Mouse (Mus musculus) ovary, postnatal 14 days (tissue): ENCODE data around the gene Trpm3.

ENCODE experiments used
- DNase-seq: peaks from one replicate; pipeline ENCODE4 v3.0.0; 2022; ENCODE audit warnings: low spot score

The Trpm3 gene

DNA sequence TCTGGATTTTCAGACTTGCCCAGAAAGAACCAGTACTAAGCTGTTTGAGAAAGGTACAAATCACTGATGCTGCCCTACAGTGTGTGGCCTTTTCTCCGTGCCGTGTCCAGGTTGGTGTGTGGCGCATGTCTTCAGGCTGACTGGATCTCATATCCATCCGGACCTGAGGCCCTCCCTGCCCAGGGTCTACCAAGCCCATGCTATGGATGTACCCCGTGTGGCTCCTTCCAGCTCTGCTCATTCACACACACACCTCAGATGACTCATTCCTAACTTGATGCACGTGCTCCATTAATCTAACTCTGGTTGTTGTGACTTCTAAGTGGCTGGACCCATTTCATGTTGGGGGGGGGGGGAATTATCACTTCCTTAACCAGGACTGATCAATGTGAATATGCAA lies 789.5 kb downstream of the Trpm3 start:
- DNase-seq = no peak

DNA sequence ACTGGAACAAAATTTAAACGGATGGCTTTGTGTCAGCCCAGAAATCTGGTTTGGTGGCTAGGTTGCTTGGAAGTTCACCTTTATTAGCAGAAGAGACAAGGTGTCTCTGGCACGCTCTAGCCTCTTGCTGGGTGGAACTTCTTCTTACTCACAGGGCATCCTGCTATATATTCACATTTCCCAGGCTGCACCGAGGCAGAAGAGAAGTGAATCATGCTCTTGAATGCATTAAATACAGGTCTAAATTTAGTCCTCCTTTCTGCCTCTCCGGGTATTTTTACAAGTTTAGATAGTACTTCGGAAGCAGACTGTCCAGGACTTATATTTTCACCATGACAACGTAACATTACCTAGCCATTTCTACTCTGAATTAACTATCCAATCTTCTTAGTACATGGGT lies 790.9 kb downstream of the Trpm3 start:
- DNase-seq = no peak

DNA sequence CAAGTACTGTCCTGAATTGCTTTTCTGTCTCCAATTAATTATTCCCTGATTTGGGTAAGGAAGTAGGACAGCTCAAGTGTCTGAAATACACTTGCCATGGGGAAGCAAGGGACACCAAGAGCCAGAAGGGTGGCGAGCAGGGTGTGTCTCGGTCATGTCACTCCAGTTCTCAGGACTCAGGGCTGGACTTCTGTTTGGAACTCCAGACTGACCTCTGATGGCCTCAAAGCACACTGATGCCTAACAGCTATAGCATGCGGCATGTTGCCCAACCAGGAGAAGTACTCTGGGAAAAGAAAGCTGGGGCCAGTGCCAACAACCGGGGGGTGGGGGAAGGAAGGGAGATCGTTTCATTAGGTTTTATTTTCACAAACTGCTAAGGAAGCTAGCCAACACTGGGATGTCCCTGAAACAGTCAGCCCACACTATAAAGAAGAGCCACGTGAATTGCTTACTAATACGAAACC lies 791.6 kb downstream of the Trpm3 start:
- DNase-seq = peak; percentile 25

DNA sequence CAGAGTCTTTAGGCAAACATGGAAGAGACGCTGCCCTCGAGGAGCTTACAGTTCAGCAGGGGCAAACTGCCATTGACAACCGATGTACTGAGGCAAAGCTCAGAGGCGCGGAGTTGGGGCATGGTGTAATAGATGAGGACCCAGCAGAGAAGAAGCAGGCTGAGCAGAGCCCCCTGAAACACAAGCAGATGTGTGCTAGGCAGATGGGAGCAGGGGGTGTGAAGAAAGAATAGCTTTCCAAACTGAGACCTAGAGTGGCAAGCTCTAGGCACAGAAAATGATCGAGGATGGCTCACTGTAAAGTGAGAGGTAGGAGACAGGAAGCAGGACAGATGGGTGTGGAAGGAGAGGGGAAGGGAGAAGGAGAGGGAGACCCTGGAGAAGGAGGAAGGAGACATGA lies 792.2 kb downstream of the Trpm3 start:
- no peak for DNase-seq

DNA sequence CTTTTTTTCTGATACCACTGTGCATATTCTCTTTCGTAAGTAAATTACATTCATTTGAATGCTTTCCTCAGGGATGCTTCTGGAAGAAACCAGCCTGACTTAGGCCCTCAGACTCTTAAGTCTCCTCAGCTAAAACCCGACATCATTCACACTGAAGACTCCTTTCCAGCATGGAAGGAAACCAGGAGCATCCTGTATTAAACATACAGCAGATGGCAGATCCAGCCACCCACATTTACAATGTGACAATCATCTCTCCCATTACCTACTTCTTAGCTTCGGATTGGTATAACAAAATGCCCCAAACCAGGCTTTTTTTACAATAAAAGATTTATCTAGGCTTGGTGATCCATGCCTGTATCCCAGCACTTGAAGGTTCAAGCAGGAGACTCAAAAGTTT lies 796.2 kb downstream of the Trpm3 start:
- DNase-seq = no peak

DNA sequence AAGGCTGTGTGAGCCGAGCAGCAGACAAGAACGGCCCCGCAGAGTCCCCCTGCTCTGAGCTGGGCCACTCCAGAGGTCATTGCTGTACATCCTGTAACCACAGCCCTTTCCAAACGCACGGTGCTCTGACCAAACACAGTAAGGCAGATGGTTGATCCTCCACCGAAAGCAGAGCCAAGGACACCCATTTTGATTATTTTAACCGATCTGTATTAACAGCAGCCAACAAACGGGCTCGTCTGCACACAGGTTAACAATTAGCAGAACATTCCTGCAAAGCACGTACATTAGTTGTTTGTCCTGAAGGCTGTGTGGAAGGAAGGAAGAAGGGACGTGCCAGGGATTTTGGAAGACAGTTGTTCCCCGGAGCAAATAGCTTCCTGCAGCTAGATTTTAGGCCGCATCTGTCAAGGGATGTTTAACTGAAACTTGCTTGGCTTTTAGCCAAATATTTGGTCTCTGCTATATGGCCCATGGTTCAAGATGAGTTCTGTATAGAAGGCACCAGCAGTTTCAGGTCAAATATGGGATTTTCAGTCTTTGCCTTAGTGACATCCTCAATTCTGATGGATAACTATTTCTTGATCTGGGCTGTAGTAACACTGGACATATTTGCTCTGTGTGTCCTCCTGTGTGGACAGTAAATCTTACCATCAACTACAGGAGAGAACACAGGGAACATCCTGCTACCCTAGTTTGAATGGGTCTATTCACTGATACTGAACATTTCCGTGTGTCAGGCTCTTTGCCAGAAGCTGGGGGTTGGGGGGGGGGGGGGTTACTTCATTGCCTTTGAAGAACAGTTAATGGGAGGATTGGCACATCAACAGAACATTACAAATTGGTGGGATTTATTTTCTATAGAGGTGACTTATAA lies 800.2 kb downstream of the Trpm3 start:
- DNase-seq = no peak

DNA sequence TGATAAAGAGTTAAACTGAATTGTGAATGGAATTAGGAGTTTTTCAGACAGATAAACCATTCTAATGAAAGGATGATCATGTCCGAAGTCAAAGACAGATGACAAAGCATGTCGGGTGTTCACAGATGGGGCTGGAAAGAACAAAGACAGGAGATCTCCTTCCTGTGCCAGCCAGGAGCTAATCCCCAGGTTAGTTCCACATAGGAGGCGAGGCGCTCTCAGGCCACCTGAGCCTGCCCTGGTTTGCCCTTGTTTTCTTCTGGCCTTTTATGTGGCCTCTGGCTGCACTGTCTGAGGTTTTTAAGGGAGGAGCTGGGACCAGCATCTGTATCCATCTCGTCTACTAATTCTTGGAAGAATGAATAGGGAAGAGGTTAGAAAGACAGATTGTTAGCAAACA lies 801.0 kb downstream of the Trpm3 start:
- DNase-seq = no peak

DNA sequence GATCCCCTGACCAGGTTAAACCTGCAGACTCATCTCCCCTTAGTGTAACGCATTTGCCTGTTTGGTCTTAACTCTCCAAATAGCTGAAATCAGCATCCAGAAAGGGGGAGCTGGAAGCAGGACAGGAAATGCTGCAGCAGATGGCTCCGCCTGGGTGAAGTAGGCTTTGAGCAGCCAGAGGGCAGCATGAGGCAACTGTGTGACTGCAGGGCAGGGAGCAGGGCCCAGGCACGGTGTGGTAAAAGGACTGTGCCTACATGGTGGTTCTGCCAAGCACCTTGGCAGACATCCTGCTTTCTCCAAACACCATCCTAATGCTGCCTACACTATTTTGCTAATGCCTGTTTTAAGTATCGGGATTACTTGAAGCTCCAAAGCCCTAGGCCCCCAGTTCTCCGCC lies 801.6 kb downstream of the Trpm3 start:
- peak; percentile 45 for DNase-seq

DNA sequence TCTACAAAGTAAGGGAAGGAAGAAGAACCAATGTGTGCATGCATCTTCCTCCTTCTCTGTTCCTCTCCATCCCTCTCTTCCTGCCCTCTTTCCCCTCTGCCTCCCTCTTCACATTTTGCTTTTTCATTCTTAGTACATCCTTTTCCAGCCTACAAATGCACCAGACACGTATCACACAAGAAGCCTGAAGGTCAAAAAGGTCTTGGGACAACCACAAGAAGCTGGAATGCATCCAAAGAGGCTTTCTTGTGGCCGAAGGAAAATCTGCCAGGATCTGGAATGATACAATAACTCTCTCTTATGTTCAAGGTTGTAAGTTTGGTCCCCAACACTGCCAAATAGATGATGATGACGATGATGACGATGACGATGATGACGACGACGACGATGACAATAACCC lies 802.1 kb downstream of the Trpm3 start:
- DNase-seq = no peak

DNA sequence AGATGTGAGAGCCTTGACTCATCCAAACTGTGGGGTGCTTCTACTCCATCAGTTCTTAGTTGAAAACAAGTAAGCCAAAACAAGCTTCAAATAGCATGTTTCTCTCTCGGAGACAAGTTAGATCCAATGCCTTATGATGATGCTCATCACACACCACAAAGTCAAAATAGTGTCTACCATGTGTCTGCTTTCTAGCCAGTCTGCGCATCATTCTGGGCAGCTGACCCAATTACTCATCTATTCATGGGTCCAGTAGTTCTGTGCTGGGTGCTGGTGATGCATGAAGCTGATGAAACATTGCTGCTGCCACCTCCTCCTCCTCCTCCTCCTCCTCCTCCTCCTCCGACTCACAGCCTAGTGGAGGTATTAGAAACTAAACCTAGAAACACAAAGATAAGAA lies 813.6 kb downstream of the Trpm3 start:
- no peak for DNase-seq

DNA sequence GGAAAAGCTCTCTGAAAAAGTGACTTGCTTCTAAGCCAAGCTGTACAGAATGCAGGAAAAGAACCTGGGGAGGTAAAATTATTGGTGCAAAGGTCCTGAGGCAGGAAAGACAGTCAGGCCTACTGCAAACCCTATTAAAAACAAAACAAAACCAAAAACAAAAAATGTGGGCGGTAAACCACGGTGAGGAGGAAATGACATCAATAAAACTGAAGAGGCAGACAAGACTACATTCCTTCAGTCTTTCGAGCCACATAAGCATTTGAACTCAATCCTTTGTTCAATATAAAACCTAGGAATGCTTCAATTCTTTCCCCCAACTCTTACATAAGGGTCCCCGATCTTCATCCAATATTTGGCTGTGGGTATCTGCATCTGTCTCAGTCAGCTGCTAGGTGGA lies 814.3 kb downstream of the Trpm3 start:
- DNase-seq = no peak

DNA sequence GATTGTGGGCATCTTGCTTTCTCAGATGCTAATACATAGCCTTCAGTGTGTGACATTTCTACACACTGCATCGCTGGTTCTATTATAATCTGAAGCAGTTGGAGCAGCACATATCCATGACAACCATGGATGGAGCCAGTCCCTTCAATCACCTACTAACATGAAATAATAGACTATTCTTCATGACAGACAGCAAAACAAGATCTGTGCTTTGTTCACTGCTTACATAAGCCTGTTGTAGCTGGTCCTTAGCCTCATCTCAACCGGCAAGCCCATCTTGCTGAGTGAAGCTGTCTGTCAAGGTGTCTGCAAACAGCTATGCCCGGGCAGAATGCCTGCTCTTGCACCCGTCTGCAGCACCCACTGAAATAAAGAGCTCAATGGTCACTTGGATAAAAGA lies 819.6 kb downstream of the Trpm3 start:
- DNase-seq = no peak

DNA sequence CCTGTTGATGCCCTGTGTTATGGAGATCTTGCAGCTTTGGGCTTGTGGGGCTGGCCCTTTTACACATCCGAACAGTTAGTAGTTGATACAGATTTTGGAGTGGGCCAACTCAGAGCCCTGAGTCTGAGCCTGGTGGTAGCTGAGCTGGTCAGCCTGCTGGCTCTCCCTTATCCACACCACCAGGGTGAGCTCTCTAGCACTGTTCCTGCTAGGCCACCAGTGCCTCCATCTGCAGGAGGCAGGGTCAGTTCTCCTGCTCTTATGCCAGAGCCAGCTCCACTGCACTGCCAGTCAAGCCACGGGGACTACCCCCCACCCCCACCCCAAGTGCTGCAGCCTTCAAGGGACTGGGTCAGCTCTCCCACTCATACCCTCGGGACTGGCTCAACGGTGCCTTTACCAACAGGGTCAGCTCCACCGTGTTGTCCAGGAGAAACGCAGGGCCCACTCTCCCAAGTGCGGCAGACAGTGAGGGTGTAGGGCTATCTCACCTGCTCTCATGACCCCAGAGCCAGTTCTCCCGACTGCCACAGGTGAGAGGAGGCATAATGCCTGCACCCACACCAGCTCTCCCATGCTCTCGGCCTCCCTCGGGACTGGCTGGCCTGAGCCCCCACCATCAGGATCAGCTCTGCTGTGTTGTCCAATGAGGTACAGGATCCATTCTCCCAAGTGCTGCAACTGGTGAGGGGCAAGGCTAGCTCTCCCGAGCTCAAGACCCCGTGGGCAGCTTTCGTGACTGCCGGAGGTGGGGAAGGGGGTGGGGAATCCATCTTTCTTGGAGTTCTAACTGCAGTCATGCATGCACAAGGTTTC lies 821.8 kb downstream of the Trpm3 start:
- DNase-seq = no peak

DNA sequence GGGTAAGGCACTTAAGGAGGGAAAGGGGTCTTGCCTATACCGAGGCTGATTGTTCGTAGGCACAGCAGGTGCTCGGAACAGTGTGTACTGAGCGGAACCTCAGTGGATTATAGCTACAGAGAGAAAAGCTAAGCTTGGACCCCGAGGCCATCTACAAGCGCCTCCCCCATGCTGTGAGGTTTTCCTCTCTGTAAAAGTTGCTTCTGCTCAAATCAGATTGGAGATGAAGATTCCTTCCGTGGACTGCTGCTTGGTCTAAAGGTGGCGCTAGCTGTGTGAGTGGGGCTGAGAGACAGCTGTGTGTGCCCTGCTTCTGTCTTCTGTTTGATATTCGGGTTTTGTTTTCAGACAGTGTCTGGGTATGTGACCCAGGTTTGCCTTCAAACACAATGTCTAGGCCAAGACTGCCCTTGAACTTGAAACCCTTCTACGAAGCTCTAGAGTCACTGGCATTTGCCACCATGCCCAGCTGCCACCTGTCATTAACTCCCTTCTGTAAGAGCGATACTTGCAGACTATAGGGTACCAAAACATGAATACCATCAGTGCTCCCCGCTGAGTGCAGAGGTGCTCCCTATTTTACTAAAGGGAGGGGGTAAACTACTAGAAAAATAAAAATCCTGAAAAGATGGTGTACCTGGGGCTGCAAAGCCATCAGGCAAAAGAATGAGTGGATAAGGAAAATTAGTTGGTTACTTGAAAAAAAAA lies 823.3 kb downstream of the Trpm3 start:
- DNase-seq = no peak

DNA sequence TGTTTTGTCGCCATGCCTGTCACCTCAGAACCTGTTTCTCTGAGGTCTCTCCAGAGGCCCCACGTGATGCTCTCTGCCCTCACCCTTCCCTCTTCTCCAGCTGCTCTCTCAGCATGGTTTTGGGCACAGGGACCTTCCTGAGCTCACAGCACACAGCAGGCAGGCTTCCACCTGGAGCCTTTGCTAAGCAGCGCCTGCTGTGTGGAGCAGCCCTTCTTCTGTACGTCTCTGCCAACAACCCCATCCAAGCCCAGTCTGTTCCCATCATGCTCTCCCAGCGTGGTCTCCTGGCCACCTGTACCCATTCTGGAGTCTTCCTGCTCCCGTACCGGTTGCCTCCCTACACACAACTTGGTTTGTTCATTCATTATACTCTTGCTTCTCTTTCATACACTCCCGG lies 823.9 kb downstream of the Trpm3 start:
- DNase-seq = no peak

DNA sequence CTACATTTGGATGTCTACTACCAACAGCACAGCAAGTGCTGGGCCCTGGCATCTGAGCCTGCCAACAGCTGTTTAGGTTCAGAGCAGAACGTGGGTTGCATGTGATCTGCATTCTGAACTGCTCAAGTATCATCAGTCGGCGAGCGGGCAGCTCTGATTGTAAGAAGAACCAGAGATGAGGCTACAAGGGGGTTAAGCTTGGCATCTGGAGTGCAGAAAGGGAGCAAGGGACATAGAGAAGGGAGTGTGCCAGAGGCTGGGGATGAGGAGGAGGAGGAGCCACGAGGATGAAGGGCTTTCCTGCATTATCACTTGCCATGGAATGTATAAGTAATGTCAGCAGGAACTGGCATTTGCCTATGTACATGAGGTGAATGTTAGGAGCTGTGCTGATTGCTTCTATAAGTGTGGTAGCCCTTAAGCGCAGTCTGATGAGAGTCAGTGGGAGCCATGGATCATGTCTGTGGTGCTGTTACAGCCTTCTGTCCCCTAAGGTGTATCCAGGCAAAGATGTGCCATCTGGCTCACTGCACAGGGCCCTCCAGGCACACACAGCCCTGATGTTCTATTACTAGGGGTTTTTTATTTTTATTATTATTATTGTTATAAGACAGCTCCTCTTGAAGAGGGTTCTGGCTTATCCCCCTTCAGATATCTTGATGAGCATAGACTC lies 825.0 kb downstream of the Trpm3 start:
- no peak for DNase-seq

DNA sequence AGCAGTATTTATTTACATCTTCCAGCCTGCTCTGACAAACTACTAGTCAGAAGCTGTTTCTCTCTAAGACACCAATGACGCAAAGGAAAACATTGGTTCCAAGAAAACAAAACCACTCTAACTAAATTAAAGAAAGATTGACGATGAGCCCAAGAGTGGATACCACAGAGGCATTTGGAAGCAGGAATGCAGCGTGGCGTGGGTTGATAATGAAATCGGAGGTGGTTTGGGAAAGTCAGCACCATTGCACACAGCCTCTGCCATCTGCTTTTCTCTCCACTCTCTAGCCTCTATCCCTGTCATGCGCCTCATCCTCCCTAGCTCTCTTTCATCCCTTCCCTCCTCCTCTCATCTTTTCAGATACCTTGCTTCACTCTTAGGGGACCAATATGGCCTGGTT lies 826.6 kb downstream of the Trpm3 start:
- no peak for DNase-seq

DNA sequence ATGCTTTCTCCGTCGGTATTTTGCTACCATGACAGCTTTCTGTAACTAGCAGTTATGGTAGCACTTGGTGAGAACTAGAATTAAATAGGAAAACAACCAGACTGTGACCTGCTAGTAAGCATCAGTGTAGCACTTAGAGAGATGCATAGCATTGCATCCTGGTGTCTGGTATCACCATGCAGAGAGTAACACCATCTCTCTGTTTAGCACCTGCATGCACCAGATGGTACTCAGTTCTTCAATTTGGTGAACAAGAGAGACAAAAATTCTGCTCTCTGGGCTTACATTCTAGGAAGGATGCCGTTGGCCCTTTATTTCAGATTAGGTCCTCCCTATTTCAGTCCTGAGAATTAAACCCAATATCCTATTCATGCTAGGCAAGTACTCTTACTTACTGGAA lies 834.4 kb downstream of the Trpm3 start:
- no peak for DNase-seq

DNA sequence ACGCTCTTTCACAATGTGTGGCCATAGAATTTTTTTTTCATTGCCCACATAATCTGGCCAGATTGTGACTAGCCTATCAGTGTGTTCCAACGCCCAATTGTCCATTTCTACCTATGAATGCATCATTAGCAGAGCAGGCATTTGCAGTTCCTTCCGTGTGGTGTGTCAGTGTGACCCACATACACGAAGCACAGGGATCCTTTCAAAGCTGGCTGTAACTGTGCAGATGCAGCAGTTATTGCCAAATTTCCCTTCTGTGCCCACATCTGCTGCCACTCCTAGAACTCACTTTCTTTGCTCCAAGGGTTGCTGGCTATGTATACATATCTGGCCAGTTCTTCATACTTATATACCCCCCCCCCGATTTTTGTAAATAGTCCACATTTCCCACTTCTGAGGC lies 834.9 kb downstream of the Trpm3 start:
- DNase-seq = no peak

DNA sequence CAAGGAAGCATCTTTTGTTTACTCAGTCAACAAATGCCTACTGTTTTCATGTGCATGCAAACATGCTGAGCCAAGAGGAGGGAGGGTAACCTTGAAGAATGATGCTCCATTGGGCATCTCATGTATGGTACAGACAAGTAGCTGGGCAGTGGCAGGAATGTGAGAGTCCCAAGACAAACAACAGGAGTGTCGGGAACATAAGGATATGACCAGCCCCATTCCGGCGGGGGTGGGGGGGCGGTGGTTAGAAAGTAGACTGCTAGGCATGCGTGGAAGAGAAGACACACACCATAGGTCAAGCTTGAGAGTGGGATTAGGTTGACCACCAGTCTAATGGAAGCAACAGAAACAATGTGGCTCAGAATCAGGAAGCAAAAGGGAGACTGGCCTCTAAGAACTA lies 837.0 kb downstream of the Trpm3 start:
- no peak for DNase-seq

DNA sequence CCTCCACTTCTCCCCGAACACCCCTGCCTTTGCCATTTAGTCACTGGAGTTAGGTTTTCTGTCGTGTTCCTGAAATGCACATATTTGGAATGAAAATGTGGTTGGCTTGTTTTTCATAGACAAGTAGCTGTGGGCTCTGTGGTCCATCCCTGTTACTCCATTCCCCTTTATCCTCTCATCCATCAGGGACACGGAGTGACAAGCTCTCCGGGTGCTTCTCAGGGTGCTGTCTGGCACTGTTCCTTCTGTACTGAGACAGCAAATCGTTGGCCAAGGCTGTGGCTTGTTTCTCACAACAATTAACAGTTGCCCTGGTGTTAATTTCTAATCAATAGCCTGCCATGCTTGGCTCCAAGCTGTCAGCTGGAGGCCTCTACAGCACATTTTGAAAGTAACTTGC lies 838.7 kb downstream of the Trpm3 start:
- DNase-seq = no peak

DNA sequence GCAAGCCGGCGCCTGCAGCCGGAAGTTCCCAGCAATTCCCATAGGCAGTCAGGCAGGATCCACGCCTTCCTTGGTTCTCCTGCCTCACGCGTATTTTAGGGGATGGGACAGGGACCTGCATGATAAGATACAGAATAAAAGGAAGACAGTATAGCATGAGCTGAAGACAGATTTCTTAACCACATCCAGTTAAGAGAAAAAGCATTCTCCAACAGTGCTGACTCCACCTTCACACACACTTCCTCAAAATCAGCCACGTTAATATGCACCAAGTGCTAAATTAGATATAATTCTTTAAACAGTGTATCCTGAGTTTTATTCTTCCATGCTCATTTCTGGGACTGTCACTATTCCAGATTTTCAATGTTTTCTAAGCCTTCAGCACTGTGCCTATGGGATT lies 839.9 kb downstream of the Trpm3 start:
- no peak for DNase-seq
